Mouse (Mus musculus): ENCODE measurements around the gene Smad3. TPM values are rescaled to one million over a fixed set of nuclear protein-coding genes. Genes with fewer than 3 reads are reported as not detected.
A peak's percentile ranks its signal among the peaks of the same experiment; 100 is the strongest.

Smad3 gene
- polyA plus RNA-seq, 1 experiment from 2014 or later, result 2.7 TPM

GRCm38 (mm10) chr9:63602043-63602939, 155.5 kb downstream of the Smad3 start, which contains the start of the genes Iqch and Aagab:
Gene Iqch (minus strand): TSS chr9:63602493.
Gene Aagab (plus strand): TSS chr9:63602660.
- Histone ChIP-seq H3K4me1 (replicated peaks) (peaks cover 34% of the 10 kb centered on the region), H3K36me3 (no peaks in the 10 kb centered on the region), H3K27ac (peak within 1 kb of the TSS; percentile 59), H3K4me2 (peak within 1 kb of the TSS; percentile 86), H3K27me3 (no peaks in the 10 kb centered on the region), H3K9ac (peak within 1 kb of the TSS; percentile 93), H3K9me3 (replicated peaks) (no peaks in the 10 kb centered on the region), H3K4me3 (replicated peaks) (peak within 1 kb of the TSS; percentile 96)
- ATAC-seq (ENCODE audit: low read depth) (peak; percentile 99), DNase-seq (peak; percentile 95)
- WGBS (ENCODE audit: insufficient replicate concordance), result 2% methylated on average over 69 of the region's 70 CpGs

Other genes with a start within 250 kb of the Smad3 start
- not detected in 2 replicates for gene Iqch, start 155.5 kb downstream of the Smad3 start, polyA plus RNA-seq (2015; fragmentation: Nextera tagmentation; extraction: Ambion mirVana)
- gene Aagab, start 155.3 kb downstream of the Smad3 start, polyA plus RNA-seq (2015; fragmentation: Nextera tagmentation; extraction: Ambion mirVana), result 17.2 and 23.6 TPM in 2 replicates

Measured in liver, embryonic 13.5 days (tissue).